Comparison of ENCODE assay signal across 8 mouse cellular contexts in genomic region chr16:94328881-94329867, GRCm38 (mm10). TPM values are rescaled to one million over a fixed set of nuclear protein-coding genes. Genes with fewer than 3 reads are reported as not detected.
DNase-seq lines count a peak whose midpoint lies in the region; ATAC-seq and TF ChIP-seq lines count a peak whose summit lies in the region.

No protein-coding gene starts in this region.

- TF ChIP-seq CTCF in gastrocnemius, adult 2 months (IDR thresholded peaks at IDR 0.05), result no peak

- H3K9me3 ChIP-seq in hindbrain, embryonic 10.5 days, result no peaks in the 10 kb centered on the region

- peak overlapping the region; percentile 78 for H3K27ac ChIP-seq in gastrocnemius, adult 2 months
- H3K27ac ChIP-seq in hindbrain, embryonic 10.5 days, result peak overlapping the region; percentile 87; the same call in 1 of the 2 replicates
- H3K27ac ChIP-seq in macrophage, result no peak overlapping the region

- no peaks in the 10 kb centered on the region for H3K36me3 ChIP-seq in hindbrain, embryonic 10.5 days
- H3K36me3 ChIP-seq in macrophage (ENCODE audit: inconsistent target), result no peaks in the 10 kb centered on the region

- H3K4me1 ChIP-seq in hindbrain, embryonic 10.5 days (replicated peaks), result peaks cover 34% of the 10 kb centered on the region

- H3K27me3 ChIP-seq in hindbrain, embryonic 10.5 days (ENCODE audit: insufficient read depth, poor library complexity, severe bottlenecking), result peaks cover 66% of the 10 kb centered on the region

- no peak for ATAC-seq in cerebellum, adult (ENCODE audit: insufficient number of reproducible peaks, low FRiP score, low TSS enrichment)

- H3K79me2 ChIP-seq in macrophage (ENCODE audit: inconsistent target), result no peaks in the 10 kb centered on the region

- WGBS in hindbrain, embryonic 10.5 days, result 9% methylated on average over 25 of the region's 25 CpGs
- WGBS in macrophage (ENCODE audit: missing documents), result 19% methylated on average over 25 of the region's 25 CpGs

- intact Hi-C loops in gastrocnemius, adult 2 months (cut with DNase I), result no loop called here
- intact Hi-C loops in left cerebral cortex, postnatal 36 days (cut with DNase I), result no loop called here

- DNase-seq in gastrocnemius, adult 2 months, result no peak
- DNase-seq in gastrocnemius, adult 18-20 months (ENCODE audit: low spot score), result no peak
- peak; percentile 13 for DNase-seq in R1 (ENCODE audit: low read depth, low spot score)
- peak; percentile 27 for DNase-seq in hindbrain, embryonic 10.5 days (ENCODE audit: low spot score)
- no peak for DNase-seq in testis, postnatal 10 days (ENCODE audit: low spot score)
- no peak for DNase-seq in left cerebral cortex, postnatal 36 days (ENCODE audit: low spot score in 2 of 2)

- H3K4me3 ChIP-seq in gastrocnemius, adult 2 months, result peak overlapping the region; percentile 86
- peak overlapping the region; percentile 64 for H3K4me3 ChIP-seq in hindbrain, embryonic 10.5 days
- H3K4me3 ChIP-seq in macrophage (ENCODE audit: inconsistent target), result peak overlapping the region; percentile 1; the same call in 1 of the 2 replicates

RNA-seq across cellular contexts. Expression of gene Ripply3, which starts 1.0 kb away (rescaled TPM):
- 1 to 10 TPM in 1 of 2 experiments, under 1 TPM in 1; 0.59 to 1.0 TPM for total RNA-seq in gastrocnemius, adult 2 months (2021)
- total RNA-seq in gastrocnemius, adult 18-20 months (2021), result 1 to 10 TPM in 1 of 2 experiments, under 1 TPM in 1; 0.43 to 1.4 TPM
- polyA plus RNA-seq in hindbrain, embryonic 10.5 days (2016; fragmentation: Nextera tagmentation; extraction: Ambion mirVana), result 5.1 and 6.9 TPM in 2 replicates
- total RNA-seq in macrophage (2018; cell fraction: chromatin; rRNA removed), result not detected
- under 1 TPM in 1 of 26 experiments, not detected in 25; 0.05 TPM for total RNA-seq in macrophage (2018; cell fraction: cytosol; rRNA removed)
- not detected for total RNA-seq in macrophage (2018; cell fraction: nucleus; rRNA removed)
- not detected in 3 replicates for polyA plus RNA-seq in macrophage (2018)
- total RNA-seq in left cerebral cortex, postnatal 36 days (2021), result under 1 TPM in 1 of 2 experiments, not detected in 1; 0.25 TPM

RNA-seq across cellular contexts. Expression of gene Hlcs, which starts 15.8 kb away (rescaled TPM):
- 10 to 100 TPM in 1 of 2 experiments, 1 to 10 TPM in 1; 7.5 to 10.3 TPM for total RNA-seq in gastrocnemius, adult 2 months (2021)
- total RNA-seq in gastrocnemius, adult 18-20 months (2021), result 10 to 100 TPM in 1 of 2 experiments, 1 to 10 TPM in 1; 9.8 to 10.8 TPM
- polyA plus RNA-seq in hindbrain, embryonic 10.5 days (2016; fragmentation: Nextera tagmentation; extraction: Ambion mirVana), result 10.3 and 13.3 TPM in 2 replicates
- total RNA-seq in macrophage (2018; cell fraction: chromatin; rRNA removed), result 10 to 100 TPM in 11 of 26 experiments, 1 to 10 TPM in 15; 2.5 to 19.3 (median 9.0) TPM
- total RNA-seq in macrophage (2018; cell fraction: cytosol; rRNA removed), result 1 to 10 TPM; 2.1 to 4.9 (median 3.6) TPM
- total RNA-seq in macrophage (2018; cell fraction: nucleus; rRNA removed), result 10 to 100 TPM in 9 of 26 experiments, 1 to 10 TPM in 17; 2.4 to 17.0 (median 8.1) TPM
- 2.8 to 6.0 TPM (median 5.2 TPM) in 3 replicates for polyA plus RNA-seq in macrophage (2018)
- 10 to 100 TPM; 15.6 to 20.0 TPM for total RNA-seq in left cerebral cortex, postnatal 36 days (2021)

RNA-seq across cellular contexts. Expression of gene Ttc3, which starts 41.2 kb away (rescaled TPM):
- 10 to 100 TPM; 54.4 to 55.3 TPM for total RNA-seq in gastrocnemius, adult 2 months (2021)
- 10 to 100 TPM; 59.4 to 61.8 TPM for total RNA-seq in gastrocnemius, adult 18-20 months (2021)
- 318 and 335 TPM in 2 replicates for polyA plus RNA-seq in hindbrain, embryonic 10.5 days (2016; fragmentation: Nextera tagmentation; extraction: Ambion mirVana)
- total RNA-seq in macrophage (2018; cell fraction: chromatin; rRNA removed), result 100 to 1,000 TPM in 6 of 26 experiments, 10 to 100 TPM in 20; 16.9 to 143 (median 52.5) TPM
- 10 to 100 TPM; 16.1 to 31.8 (median 26.5) TPM for total RNA-seq in macrophage (2018; cell fraction: cytosol; rRNA removed)
- 10 to 100 TPM; 15.0 to 83.1 (median 27.3) TPM for total RNA-seq in macrophage (2018; cell fraction: nucleus; rRNA removed)
- polyA plus RNA-seq in macrophage (2018), result 13.1 to 38.2 TPM (median 20.7 TPM) in 3 replicates
- 100 to 1,000 TPM; 933 to 964 TPM for total RNA-seq in left cerebral cortex, postnatal 36 days (2021)

RNA-seq across cellular contexts. Expression of gene Pigp, which starts 42.5 kb away (rescaled TPM):
- 100 to 1,000 TPM; 149 to 161 TPM for total RNA-seq in gastrocnemius, adult 2 months (2021)
- total RNA-seq in gastrocnemius, adult 18-20 months (2021), result 100 to 1,000 TPM; 165 to 185 TPM
- polyA plus RNA-seq in hindbrain, embryonic 10.5 days (2016; fragmentation: Nextera tagmentation; extraction: Ambion mirVana), result 94.7 and 96.3 TPM in 2 replicates
- 10 to 100 TPM in 11 of 26 experiments, 1 to 10 TPM in 15; 1.7 to 29.0 (median 8.6) TPM for total RNA-seq in macrophage (2018; cell fraction: chromatin; rRNA removed)
- total RNA-seq in macrophage (2018; cell fraction: cytosol; rRNA removed), result 10 to 100 TPM; 21.0 to 47.2 (median 26.9) TPM
- 10 to 100 TPM in 20 of 26 experiments, 1 to 10 TPM in 6; 4.5 to 39.8 (median 16.2) TPM for total RNA-seq in macrophage (2018; cell fraction: nucleus; rRNA removed)
- 19.2 to 31.0 TPM (median 24.7 TPM) in 3 replicates for polyA plus RNA-seq in macrophage (2018)
- total RNA-seq in left cerebral cortex, postnatal 36 days (2021), result 10 to 100 TPM; 43.1 to 43.8 TPM

Comparison
In these comparisons a context has a peak if more than half of its experiments do, and no peak if none do; other contexts are left out.
1. DNase-seq: peak in R1 (single experiment) and hindbrain, embryonic 10.5 days (single experiment); none in gastrocnemius, adult 2 months (single experiment), gastrocnemius, adult 18-20 months (single experiment), testis, postnatal 10 days (single experiment) and left cerebral cortex, postnatal 36 days (0 of 2).
2. H3K4me3 ChIP-seq: peak in every context shown above with its lines; median percentile 86 in gastrocnemius, adult 2 months; 64 in hindbrain, embryonic 10.5 days; 1 in macrophage.
3. RNA of gene Ttc3, which starts 41.2 kb away (total RNA-seq): 933 to 964 TPM in left cerebral cortex, postnatal 36 days; 59.4 to 61.8 TPM in gastrocnemius, adult 18-20 months and 54.4 to 55.3 TPM in gastrocnemius, adult 2 months; every median in the first group is over 10 times any median in the second.